10 mouse cellular contexts compared by ENCODE assay signal in the genomic region with DNA sequence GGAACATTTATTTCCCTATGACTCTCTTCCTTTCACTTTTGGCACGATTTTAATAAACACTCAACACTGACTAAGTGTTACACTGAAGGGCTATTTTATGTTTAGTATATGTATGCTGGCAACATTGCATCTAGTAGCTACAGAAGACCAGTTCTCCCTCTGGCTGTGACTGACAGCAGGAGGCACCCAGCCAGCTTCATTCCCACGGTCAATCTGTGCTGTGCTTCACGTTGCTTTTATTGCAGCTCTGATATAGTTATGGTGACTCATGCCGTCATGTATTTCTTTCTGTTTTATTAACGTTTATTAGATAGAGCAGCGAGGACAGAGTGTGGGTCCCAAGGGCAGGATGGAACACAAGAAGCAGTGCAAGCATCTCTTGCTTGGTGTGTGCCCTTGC. TPM values are rescaled to one million over a fixed set of nuclear protein-coding genes. Genes with fewer than 3 reads are reported as not detected.
A peak's percentile ranks its signal among the peaks of the same experiment; 100 is the strongest.
DNase-seq lines count a peak whose midpoint lies in the region; ATAC-seq and TF ChIP-seq lines count a peak whose summit lies in the region.
"Had no signal": no experiment of that assay in that cellular context is flagged by ENCODE, and none has a peak within 500 bp of the region (broad histone marks: within the 10 kb centered on the region; RNA-seq: fewer than 3 reads in every experiment).

No protein-coding gene starts in this region.

- WGBS in embryonic facial prominence, embryonic 15.5 days: 62% methylated on average over 6 of the region's 6 CpGs
- WGBS in embryonic facial prominence, embryonic 10.5 days: 86% methylated on average over 6 of the region's 6 CpGs
- 58% methylated on average over 6 of the region's 6 CpGs for WGBS in midbrain, embryonic 15.5 days
- 50% methylated on average over 6 of the region's 6 CpGs for WGBS in midbrain, postnatal 0 days

- no peak overlapping the region for H3K4me2 ChIP-seq in embryonic facial prominence, embryonic 15.5 days (replicated peaks)
- no peak overlapping the region for H3K4me2 ChIP-seq in midbrain, embryonic 15.5 days
- no peak overlapping the region for H3K4me2 ChIP-seq in midbrain, postnatal 0 days (ENCODE audit: low read depth, low read length, poor library complexity, severe bottlenecking)
- H3K4me2 ChIP-seq: liver, embryonic 13.5 days had no signal

- 0 out of 2 replicates have a peak, but pooled peaks cover 4% of the 10 kb centered on the region for H3K4me1 ChIP-seq in embryonic facial prominence, embryonic 15.5 days
- H3K4me1 ChIP-seq in embryonic facial prominence, embryonic 10.5 days: peaks cover 8% of the 10 kb centered on the region; the same call in 1 of the 2 replicates
- peaks cover 7% of the 10 kb centered on the region for H3K4me1 ChIP-seq in midbrain, embryonic 15.5 days
- peaks cover 5% of the 10 kb centered on the region; the same call in 1 of the 2 replicates for H3K4me1 ChIP-seq in midbrain, postnatal 0 days (ENCODE audit: insufficient read depth, low read length)

- ATAC-seq in embryonic facial prominence, embryonic 15.5 days (ENCODE audit: insufficient number of reproducible peaks, low FRiP score, low TSS enrichment, low read depth): peak; percentile 34; the same call in 1 of the 2 replicates
- ATAC-seq in midbrain, embryonic 15.5 days (replicated peaks): 0 out of 2 replicates have a peak, but pooled peaks have one; percentile 32
- ATAC-seq in midbrain, postnatal 0 days (ENCODE audit: low FRiP score): no peak

- intact Hi-C loops in left cerebral cortex, postnatal 10 days (cut with DNase I): no loop called here

- no peaks in the 10 kb centered on the region for H3K27me3 ChIP-seq in embryonic facial prominence, embryonic 15.5 days
- H3K27me3 ChIP-seq in embryonic facial prominence, embryonic 10.5 days (replicated peaks; ENCODE audit: low read depth, poor library complexity, severe bottlenecking): no peaks in the 10 kb centered on the region
- no peaks in the 10 kb centered on the region for H3K27me3 ChIP-seq in midbrain, embryonic 15.5 days (replicated peaks)
- H3K27me3 ChIP-seq in midbrain, postnatal 0 days (ENCODE audit: insufficient read depth, low read length): no peaks in the 10 kb centered on the region
- H3K27me3 ChIP-seq: liver, embryonic 13.5 days had no signal

- no peak overlapping the region for H3K9ac ChIP-seq in embryonic facial prominence, embryonic 15.5 days
- no peak overlapping the region for H3K9ac ChIP-seq in midbrain, embryonic 15.5 days
- H3K9ac ChIP-seq in midbrain, postnatal 0 days (replicated peaks; ENCODE audit: low read length, poor library complexity, severe bottlenecking): no peak overlapping the region
- H3K9ac ChIP-seq: liver, embryonic 13.5 days had no signal

- TF ChIP-seq CTCF in midbrain, postnatal 0 days (IDR thresholded peaks at IDR 0.05): no peak

- no peak overlapping the region for H3K27ac ChIP-seq in embryonic facial prominence, embryonic 15.5 days (replicated peaks)
- no peak overlapping the region for H3K27ac ChIP-seq in embryonic facial prominence, embryonic 10.5 days (replicated peaks)
- peak overlapping the region; percentile 29; the same call in 1 of the 2 replicates for H3K27ac ChIP-seq in midbrain, embryonic 15.5 days
- no peak overlapping the region for H3K27ac ChIP-seq in midbrain, postnatal 0 days (ENCODE audit: low read depth, low read length)
- H3K27ac ChIP-seq: liver, embryonic 13.5 days had no signal

- no peak overlapping the region for H3K4me3 ChIP-seq in embryonic facial prominence, embryonic 15.5 days (replicated peaks)
- no peak overlapping the region for H3K4me3 ChIP-seq in embryonic facial prominence, embryonic 10.5 days
- H3K4me3 ChIP-seq in midbrain, embryonic 15.5 days: no peak overlapping the region
- H3K4me3 ChIP-seq in midbrain, postnatal 0 days (ENCODE audit: low read depth, low read length): no peak overlapping the region
- H3K4me3 ChIP-seq: erythroblast, embryonic 14.5 days; liver, embryonic 13.5 days had no signal

- H3K36me3 ChIP-seq in embryonic facial prominence, embryonic 15.5 days: no peaks in the 10 kb centered on the region
- H3K36me3 ChIP-seq in embryonic facial prominence, embryonic 10.5 days (replicated peaks): no peaks in the 10 kb centered on the region
- H3K36me3 ChIP-seq in midbrain, embryonic 15.5 days (replicated peaks): no peaks in the 10 kb centered on the region
- H3K36me3 ChIP-seq in midbrain, postnatal 0 days (ENCODE audit: insufficient read depth, low read length): no peaks in the 10 kb centered on the region
- H3K36me3 ChIP-seq: liver, embryonic 13.5 days had no signal

- no peaks in the 10 kb centered on the region for H3K9me3 ChIP-seq in embryonic facial prominence, embryonic 15.5 days (replicated peaks)
- no peaks in the 10 kb centered on the region for H3K9me3 ChIP-seq in embryonic facial prominence, embryonic 10.5 days
- H3K9me3 ChIP-seq in midbrain, embryonic 15.5 days: no peaks in the 10 kb centered on the region
- H3K9me3 ChIP-seq in midbrain, postnatal 0 days (ENCODE audit: low read length): no peaks in the 10 kb centered on the region
- H3K9me3 ChIP-seq: liver, embryonic 13.5 days had no signal

- DNase-seq in embryonic facial prominence, embryonic 10.5 days (ENCODE audit: low spot score): no peak
- DNase-seq in midbrain, postnatal 0 days (ENCODE audit: low spot score): no peak
- DNase-seq in left cerebral cortex, postnatal 10 days (ENCODE audit: extremely low spot score in 1 of 2, low spot score in 2 of 2): peak; percentile 49 to 57
- peak; percentile 62 for DNase-seq in telencephalon, adult 2 months (ENCODE audit: low read depth, low spot score)
- no peak for DNase-seq in urinary bladder, postnatal 10 days (ENCODE audit: low spot score)
- no peak for DNase-seq in ovary, postnatal 10 days (ENCODE audit: low spot score)
- DNase-seq: liver, embryonic 13.5 days had no signal

RNA-seq across cellular contexts. Expression of a gene that starts 20.2 kb away (rescaled TPM):
- 6.7 and 7.7 TPM in 2 replicates for polyA plus RNA-seq in embryonic facial prominence, embryonic 15.5 days (2015; fragmentation: Nextera tagmentation; extraction: Ambion mirVana)
- polyA plus RNA-seq in embryonic facial prominence, embryonic 10.5 days (2016; fragmentation: Nextera tagmentation; extraction: Ambion mirVana): 6.3 and 6.7 TPM in 2 replicates
- polyA plus RNA-seq in midbrain, embryonic 15.5 days (2015; fragmentation: Nextera tagmentation; extraction: Ambion mirVana): 11.9 and 12.7 TPM in 2 replicates
- total RNA-seq in midbrain, postnatal 0 days (2014; rRNA removed): 16.6 and 19.8 TPM in 2 replicates
- polyA plus RNA-seq in midbrain, postnatal 0 days (2015; fragmentation: Nextera tagmentation; extraction: Ambion mirVana): 7.8 and 8.9 TPM in 2 replicates
- total RNA-seq in left cerebral cortex, postnatal 10 days (2021): 10 to 100 TPM; 20.0 to 20.4 TPM
- polyA plus RNA-seq: erythroblast, embryonic 14.5 days had no signal

Comparison
In these comparisons a context has a peak if more than half of its experiments do, and no peak if none do; other contexts are left out.
1. DNase-seq: peak in left cerebral cortex, postnatal 10 days (2 of 2) and telencephalon, adult 2 months (single experiment); none in embryonic facial prominence, embryonic 10.5 days (single experiment), midbrain, postnatal 0 days (single experiment), urinary bladder, postnatal 10 days (single experiment) and ovary, postnatal 10 days (single experiment).